Mouse (Mus musculus) lung, postnatal 25 days (tissue): ENCODE measurements around the gene Chmp5.

Experiments used
- DNase-seq: peaks from one replicate; pipeline ENCODE4 v3.0.0; 2022; ENCODE audit warnings: low spot score

Chmp5 gene

GRCm38 (mm10) chr4:40947565-40948159, 545 bp upstream of the Chmp5 start:
- no peak for DNase-seq

GRCm38 (mm10) chr4:40953521-40953920, 5.3 kb downstream of the Chmp5 start:
- peak; percentile 8 for DNase-seq

GRCm38 (mm10) chr4:40955942-40956341, 7.7 kb downstream of the Chmp5 start:
- DNase-seq: no peak

- DNase-seq: no peak
Observed at GRCm38 (mm10) chr4:40963536-40963935, 15.3 kb downstream of the Chmp5 start.

GRCm38 (mm10) chr4:40969161-40969560, 21.0 kb downstream of the Chmp5 start:
- DNase-seq: no peak

GRCm38 (mm10) chr4:40969781-40970591, 21.8 kb downstream of the Chmp5 start:
- DNase-seq: no peak

- DNase-seq: no peak
Observed at GRCm38 (mm10) chr4:40970592-40970841, 22.3 kb downstream of the Chmp5 start.

GRCm38 (mm10) chr4:40970842-40971701, 22.9 kb downstream of the Chmp5 start, which contains the start of gene Nfx1:
Gene Nfx1, plus strand, starts transcription at chr4:40970906.
- DNase-seq: peak; percentile 96

- DNase-seq: peak; percentile 24
Observed at GRCm38 (mm10) chr4:40971744-40972143, 23.5 kb downstream of the Chmp5 start.

- DNase-seq: no peak
Observed at GRCm38 (mm10) chr4:40974011-40974410, 25.8 kb downstream of the Chmp5 start.

- no peak for DNase-seq
Observed at GRCm38 (mm10) chr4:40975678-40976077, 27.5 kb downstream of the Chmp5 start.

GRCm38 (mm10) chr4:40976651-40977050, 28.4 kb downstream of the Chmp5 start:
- DNase-seq: no peak

GRCm38 (mm10) chr4:40979430-40979829, 31.2 kb downstream of the Chmp5 start:
- no peak for DNase-seq

- no peak for DNase-seq
Observed at GRCm38 (mm10) chr4:40982486-40982885, 34.3 kb downstream of the Chmp5 start.

GRCm38 (mm10) chr4:40983686-40984085, 35.5 kb downstream of the Chmp5 start:
- no peak for DNase-seq

- no peak for DNase-seq
Observed at GRCm38 (mm10) chr4:40989633-40990032, 41.4 kb downstream of the Chmp5 start.

- no peak for DNase-seq
Observed at GRCm38 (mm10) chr4:40996302-40996701, 48.1 kb downstream of the Chmp5 start.

- no peak for DNase-seq
Observed at GRCm38 (mm10) chr4:40997916-40998315, 49.7 kb downstream of the Chmp5 start.

- no peak for DNase-seq
Observed at GRCm38 (mm10) chr4:41000271-41000670, 52.1 kb downstream of the Chmp5 start.

- no peak for DNase-seq
Observed at GRCm38 (mm10) chr4:41000842-41001639, 52.8 kb downstream of the Chmp5 start.

GRCm38 (mm10) chr4:41013351-41013750, 65.1 kb downstream of the Chmp5 start:
- DNase-seq: no peak
